Mouse (Mus musculus) CH12.LX (cell line): ENCODE measurements around the gene Nudt15.

ENCODE experiments used
- CTCF ChIP-seq, 2 experiments: IDR thresholded peaks in 1 of 2; conservative IDR thresholded peaks in 1 of 2; 2 replicates each; pipeline ENCODE4 v1.5.1; 2011 to 2012; ENCODE audit warnings: low read depth in 2 of 2, low read length in 2 of 2, improper control_type of control experiment in 1 of 2, inconsistent platforms in 1 of 2, mild to moderate bottlenecking in 1 of 2, moderate library complexity in 1 of 2
- E2F4 ChIP-seq: IDR thresholded peaks from 2 replicates; pipeline ENCODE4 v1.6.1; 2011; ENCODE audit warnings: low read depth, low read length, improper control_type of control experiment; ENCODE audit not compliant: insufficient replicate concordance
- ELF1 ChIP-seq: IDR thresholded peaks from 2 replicates; pipeline ENCODE4 v1.6.1; 2014; ENCODE audit warnings: low read depth, mild to moderate bottlenecking, inconsistent platforms, low read length, improper control_type of control experiment
- EP300 ChIP-seq: IDR thresholded peaks from 2 replicates; pipeline ENCODE4 v1.6.1; 2011; ENCODE audit warnings: low read length, improper control_type of control experiment
- HCFC1 ChIP-seq: IDR thresholded peaks from 2 replicates; pipeline ENCODE4 v1.6.1; 2012; ENCODE audit warnings: low read depth, mild to moderate bottlenecking, inconsistent platforms, low read length, improper control_type of control experiment
- MAFK ChIP-seq: IDR thresholded peaks from 2 replicates; pipeline ENCODE4 v1.6.1; 2011; ENCODE audit warnings: low read length, improper control_type of control experiment; ENCODE audit not compliant: insufficient replicate concordance
- MEF2A ChIP-seq: IDR thresholded peaks from 2 replicates; pipeline ENCODE4 v1.6.1; 2014; ENCODE audit warnings: low read depth, mild to moderate bottlenecking, inconsistent platforms, low read length, improper control_type of control experiment, borderline replicate concordance
- POLR2A ChIP-seq: IDR thresholded peaks from 2 replicates; pipeline ENCODE4 v1.6.1; 2011; ENCODE audit warnings: low read depth, mild to moderate bottlenecking, improper control_type of control experiment, low read length
- RAD21 ChIP-seq: IDR thresholded peaks from 2 replicates; pipeline ENCODE4 v1.6.1; 2011; ENCODE audit warnings: low read depth, mild to moderate bottlenecking, low read length, improper control_type of control experiment, moderate library complexity
- SIN3A ChIP-seq: IDR thresholded peaks from 2 replicates; pipeline ENCODE4 v1.6.1; 2012; ENCODE audit warnings: low read length, improper control_type of control experiment, inconsistent platforms

- TF ChIP-seq EP300 (0 out of 2 replicates have a peak, but pooled peaks have one; percentile 7), CTCF (conservative IDR thresholded peaks at IDR 0.05 in 1 of 2, IDR thresholded peaks at IDR 0.05 in 1 of 2; ENCODE audit: low read depth in 2 of 2, low read length in 2 of 2) (peak; percentile 70 to 100), RAD21 (peak; percentile 60), POLR2A (peak; percentile 60), ELF1 (peak; percentile 88), MEF2A (peak; percentile 83), SIN3A (peak; percentile 85), E2F4 (no peak), MAFK (no peak), HCFC1 (peak; percentile 93)
Observed at GRCm38 (mm10) chr14:73524766-73525448, 23.1 kb downstream of the Nudt15 start, which contains the start of gene Sucla2.
